Mouse (Mus musculus) forebrain, embryonic 14.5 days (tissue): ENCODE measurements around the gene Pga5. TPM values are rescaled to one million over a fixed set of nuclear protein-coding genes. Genes with fewer than 3 reads are reported as not detected.

Experiments
- ATAC-seq: fragments of 200-750 bp; cut with Nextera tagmentation; 2 replicates; pipeline ENCODE4 v1.8.0; 2017; ENCODE audit warnings: mild to moderate bottlenecking, moderate library complexity
- DNase-seq: peaks from one replicate; pipeline ENCODE4 v3.0.0-alpha.2; 2015; ENCODE audit warnings: low spot score
- H3K27ac ChIP-seq: fragments of 300-500 bp; sonication (generic); 2 replicates; pipeline ENCODE4 v1.5.1; 2014; ENCODE audit warnings: low read depth, mild to moderate bottlenecking, control low read depth, low read length, moderate library complexity
- H3K27me3 ChIP-seq: fragments of 300-500 bp; sonication (generic); replicated peaks from 2 replicates; pipeline ENCODE4 v1.6.1; 2014; ENCODE audit warnings: low read length, control low read depth, mixed read lengths; ENCODE audit not compliant: control insufficient read depth, insufficient read depth
- H3K36me3 ChIP-seq: fragments of 300-500 bp; sonication (generic); 2 replicates; pipeline ENCODE4 v1.6.1; 2014; ENCODE audit warnings: low read length, control low read depth; ENCODE audit not compliant: control insufficient read depth, insufficient read depth
- H3K4me1 ChIP-seq: fragments of 300-500 bp; sonication (generic); 2 replicates; pipeline ENCODE4 v1.6.1; 2014; ENCODE audit warnings: antibody characterized with exemption, low read length, control low read depth; ENCODE audit not compliant: control insufficient read depth, insufficient read depth
- H3K4me2 ChIP-seq: fragments of 300-500 bp; sonication (generic); 2 replicates; pipeline ENCODE4 v1.6.1; 2014; ENCODE audit warnings: mild to moderate bottlenecking, control low read depth, low read length
- H3K4me3 ChIP-seq: fragments of 300-500 bp; sonication (generic); 2 replicates; pipeline ENCODE4 v1.5.1; 2014; ENCODE audit warnings: low read depth, low read length, control low read depth
- H3K9ac ChIP-seq: fragments of 300-500 bp; sonication (generic); 2 replicates; pipeline ENCODE4 v1.6.1; 2014; ENCODE audit warnings: mild to moderate bottlenecking, low read length, control low read depth, moderate library complexity
- H3K9me3 ChIP-seq: fragments of 300-500 bp; sonication (generic); replicated peaks from 2 replicates; pipeline ENCODE4 v1.6.1; 2016; ENCODE audit warnings: low read length, control low read depth, mixed read lengths; ENCODE audit not compliant: control insufficient read depth
- WGBS: fragments of 180-500 bp; shearing (Covaris S2); extraction: QIAGEN DNeasy Blood & Tissue Kit; methylation state at CpG from one replicate; pipeline ENCODE4 v1.1.7; 2014; 5-methylcytosine and 5-hydroxymethylcytosine counted together
- polyA plus RNA-seq: library from polyadenylated mRNA; unstranded; fragments of >200 nt; fragmentation: Nextera tagmentation; extraction: Ambion mirVana; gene quantifications from 2 replicates; pipeline ENCODE4 v1.2.1, GENCODE M21; 2014

Gene Pga5
- polyA plus RNA-seq, 1 experiment from 2014 or later: not detected

DNA sequence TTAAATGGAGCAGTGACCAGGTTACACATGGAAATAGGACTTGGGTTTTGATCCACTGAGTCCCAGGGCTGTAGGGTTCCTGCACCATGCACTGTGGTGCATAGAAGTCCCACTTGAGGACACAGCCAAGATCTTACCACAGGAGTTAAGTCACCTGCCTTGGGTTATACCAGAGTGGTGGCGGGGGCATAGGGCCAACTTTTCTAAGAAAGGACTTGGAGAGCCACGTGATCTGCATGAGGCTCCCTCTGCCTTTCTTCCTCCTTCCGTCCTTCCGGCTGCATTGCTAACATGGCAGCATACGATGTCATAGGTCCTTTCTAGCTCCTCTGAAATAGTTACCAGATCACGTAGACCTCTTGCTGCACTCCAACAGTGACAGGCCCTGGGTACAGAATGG lies 37.6 kb upstream of the Pga5 start:
- no peak overlapping the region for H3K4me3 ChIP-seq
- peaks cover 8% of the 10 kb centered on the region for H3K4me1 ChIP-seq
- peaks cover 37% of the 10 kb centered on the region for H3K36me3 ChIP-seq
- no peak overlapping the region for H3K4me2 ChIP-seq
- no peaks in the 10 kb centered on the region for H3K9me3 ChIP-seq
- no peak for ATAC-seq
- no peaks in the 10 kb centered on the region for H3K27me3 ChIP-seq
- H3K27ac ChIP-seq: no peak overlapping the region
- DNase-seq: no peak
- no peak overlapping the region for H3K9ac ChIP-seq
- WGBS: 87% methylated on average over 6 of the region's 6 CpGs

DNA sequence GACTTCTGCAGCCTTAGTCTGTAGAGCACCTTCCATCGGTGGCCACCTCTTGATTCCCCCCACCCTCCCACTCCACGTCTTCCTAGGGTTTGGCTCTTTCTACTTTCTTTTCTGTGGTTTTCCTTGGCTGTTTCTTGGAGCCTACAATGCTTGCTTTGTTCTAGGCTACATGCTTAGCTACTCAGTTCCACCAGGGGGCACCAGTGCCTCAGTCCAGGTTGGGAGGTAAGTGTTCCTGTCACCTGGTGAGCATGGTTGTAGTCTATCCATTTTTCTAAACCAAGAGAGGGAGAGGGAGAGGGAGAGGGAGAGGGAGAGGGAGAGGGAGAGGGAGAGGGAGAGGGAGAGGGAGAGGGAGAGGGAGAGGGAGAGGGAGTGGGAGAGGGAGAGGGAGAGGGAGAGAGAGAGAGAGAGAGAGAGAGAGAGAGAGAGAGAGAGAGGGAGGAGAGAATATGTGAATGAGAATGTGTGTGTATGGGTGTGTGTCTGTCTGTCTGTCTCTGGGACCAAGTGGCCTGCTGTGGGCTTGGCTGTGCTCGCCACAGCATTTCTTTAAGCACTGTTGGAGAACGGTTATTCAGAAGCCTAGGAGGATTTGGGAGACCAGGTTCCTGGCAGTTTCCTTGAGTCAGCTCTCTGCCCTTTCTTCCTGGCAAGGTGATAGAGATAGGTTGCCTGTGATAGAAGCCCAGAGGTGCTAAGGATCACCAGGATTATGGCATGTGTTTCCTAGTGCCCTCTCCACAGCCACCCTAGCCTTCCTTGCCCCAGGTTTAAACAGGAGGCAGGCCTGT lies 37.0 kb upstream of the Pga5 start:
- no peak overlapping the region for H3K4me2 ChIP-seq

DNA sequence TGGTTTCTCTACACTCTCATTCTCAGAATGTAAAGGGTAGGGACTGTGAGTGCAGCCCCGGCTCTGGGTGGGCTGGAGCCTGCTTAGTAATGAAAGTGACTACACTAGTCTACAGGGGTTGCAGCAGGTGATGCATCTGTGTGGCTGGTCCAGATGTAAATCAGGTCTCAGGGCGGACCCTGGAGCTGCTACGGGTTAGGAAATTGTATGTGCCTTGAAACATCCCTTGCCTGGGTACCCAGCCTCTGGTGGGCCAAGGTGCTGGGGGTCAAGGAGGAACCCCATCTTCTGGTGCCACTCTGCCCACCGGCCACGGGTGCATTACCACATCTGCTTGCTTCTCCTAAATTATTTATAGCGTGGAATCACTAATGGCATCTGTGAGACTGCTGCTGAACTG lies 36.3 kb upstream of the Pga5 start:
- H3K9ac ChIP-seq: no peak overlapping the region
- peaks cover 15% of the 10 kb centered on the region for H3K4me1 ChIP-seq
- 82% methylated on average over 6 of the region's 6 CpGs for WGBS
- no peak overlapping the region for H3K4me3 ChIP-seq
- no peak overlapping the region for H3K4me2 ChIP-seq
- H3K27me3 ChIP-seq: no peaks in the 10 kb centered on the region
- no peaks in the 10 kb centered on the region for H3K9me3 ChIP-seq
- peaks cover 39% of the 10 kb centered on the region for H3K36me3 ChIP-seq
- H3K27ac ChIP-seq: peak overlapping the region; percentile 45; the same call in 1 of the 2 replicates
- no peak for DNase-seq
- no peak for ATAC-seq

More for the DNA sequence above, 37.0 kb upstream of the Pga5 start:
- no peaks in the 10 kb centered on the region for H3K27me3 ChIP-seq
- no peak overlapping the region for H3K4me3 ChIP-seq
- H3K36me3 ChIP-seq: peaks cover 39% of the 10 kb centered on the region
- DNase-seq (peak; percentile 86), ATAC-seq (peak; percentile 58)
- no peak overlapping the region for H3K9ac ChIP-seq
- peak overlapping the region; percentile 45; the same call in 1 of the 2 replicates for H3K27ac ChIP-seq
- peaks cover 13% of the 10 kb centered on the region for H3K4me1 ChIP-seq
- H3K9me3 ChIP-seq: no peaks in the 10 kb centered on the region
- 28% methylated on average over 4 of the region's 4 CpGs for WGBS

DNA sequence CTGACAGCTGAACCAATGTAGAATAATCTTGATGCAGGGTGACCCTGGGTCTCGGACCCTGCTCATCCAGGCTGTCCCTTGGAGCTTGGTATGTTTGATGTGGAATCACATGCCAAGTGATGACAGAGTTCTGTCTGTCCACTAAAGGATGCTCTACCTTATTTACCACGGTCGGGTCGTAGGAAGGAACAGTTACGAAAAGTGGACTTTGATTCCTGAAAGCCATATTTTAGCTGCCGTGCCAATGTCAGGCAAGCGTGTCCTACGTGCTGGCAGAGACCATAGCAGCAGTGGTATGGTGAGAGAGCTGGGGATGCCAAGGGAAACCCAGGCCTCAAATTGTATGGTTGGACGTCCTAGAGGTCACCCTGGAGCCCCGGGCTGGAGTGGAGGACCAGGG lies 35.7 kb upstream of the Pga5 start:
- Histone ChIP-seq H3K4me3 (no peak overlapping the region), H3K9ac (no peak overlapping the region), H3K4me2 (no peak overlapping the region), H3K4me1 (peaks cover 17% of the 10 kb centered on the region), H3K27me3 (no peaks in the 10 kb centered on the region), H3K36me3 (peaks cover 41% of the 10 kb centered on the region), H3K27ac (no peak overlapping the region), H3K9me3 (no peaks in the 10 kb centered on the region)
- DNase-seq (no peak), ATAC-seq (no peak)
- WGBS: 94% methylated on average over 10 of the region's 10 CpGs

DNA sequence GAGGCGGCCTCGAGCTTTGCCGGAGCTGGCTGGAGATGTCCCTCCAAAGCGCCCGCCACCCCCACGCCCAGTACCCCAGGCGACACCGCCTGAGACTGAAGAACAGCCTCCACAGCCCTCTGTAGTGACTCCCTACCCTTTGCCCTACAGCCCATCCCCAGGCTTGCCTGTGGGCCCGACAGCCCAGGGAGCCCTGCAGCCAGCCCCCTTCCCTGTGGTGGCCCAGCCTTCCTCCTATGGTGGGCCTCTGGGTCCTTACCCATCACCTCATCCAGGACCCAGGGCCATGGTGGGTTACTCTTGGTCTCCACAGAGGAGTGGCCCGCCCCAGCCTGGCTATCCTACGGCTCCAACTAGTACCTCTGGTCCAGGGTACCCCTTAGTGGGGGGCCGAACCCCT lies 34.8 kb upstream of the Pga5 start:
- 95% methylated on average over 12 of the region's 12 CpGs for WGBS
- Histone ChIP-seq H3K4me1 (peaks cover 17% of the 10 kb centered on the region), H3K27me3 (no peaks in the 10 kb centered on the region), H3K9me3 (no peaks in the 10 kb centered on the region), H3K27ac (no peak overlapping the region), H3K4me2 (no peak overlapping the region), H3K36me3 (peaks cover 49% of the 10 kb centered on the region), H3K9ac (no peak overlapping the region), H3K4me3 (no peak overlapping the region)
- no peak for ATAC-seq
- DNase-seq: no peak

DNA sequence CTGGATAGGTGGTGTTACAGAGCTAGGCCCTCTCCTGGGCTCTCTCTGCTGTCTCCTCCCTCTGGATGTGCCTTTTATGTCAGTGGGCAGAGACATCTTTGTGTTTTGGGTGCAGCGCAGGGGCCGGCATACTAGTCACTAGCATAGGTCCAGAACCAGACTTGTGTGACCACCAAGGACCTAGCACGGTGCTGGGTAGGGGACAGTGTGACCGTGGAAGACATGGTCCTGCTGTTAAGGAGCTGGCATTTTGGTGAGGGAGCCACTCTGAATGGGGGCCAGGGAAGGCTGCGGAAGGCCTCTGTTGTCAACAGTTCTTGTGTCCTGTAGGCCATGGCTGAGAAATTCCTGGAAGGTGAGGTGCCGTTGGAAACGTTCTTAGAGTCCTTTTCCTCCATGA lies 34.3 kb upstream of the Pga5 start:
- Histone ChIP-seq H3K36me3 (peaks cover 54% of the 10 kb centered on the region), H3K4me2 (no peak overlapping the region), H3K4me1 (peaks cover 17% of the 10 kb centered on the region), H3K27me3 (no peaks in the 10 kb centered on the region), H3K27ac (no peak overlapping the region), H3K4me3 (no peak overlapping the region), H3K9me3 (no peaks in the 10 kb centered on the region), H3K9ac (no peak overlapping the region)
- no peak for DNase-seq
- ATAC-seq: no peak
- 97% methylated on average over 7 of the region's 7 CpGs for WGBS

DNA sequence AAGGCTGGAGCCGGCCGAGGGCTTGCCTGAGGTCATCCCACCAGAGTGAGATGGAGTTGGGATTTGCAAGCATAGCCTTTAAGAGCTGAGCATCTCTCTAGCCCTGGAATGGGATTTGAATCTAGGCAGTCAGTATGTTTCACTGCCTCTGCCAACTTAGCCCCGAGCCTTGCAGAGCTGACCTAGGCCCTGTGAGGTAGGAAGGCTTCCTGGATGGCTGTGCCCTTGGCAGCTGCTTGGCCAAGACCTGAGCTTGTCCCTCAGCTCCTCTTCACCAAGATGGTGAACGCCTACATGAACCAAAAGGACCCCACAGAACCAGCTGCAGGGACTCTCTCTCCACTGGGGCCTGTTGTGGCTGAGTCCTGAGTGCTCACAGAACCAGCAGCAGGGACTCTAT lies 32.9 kb upstream of the Pga5 start:
- WGBS: 88% methylated on average over 4 of the region's 4 CpGs
- ATAC-seq (no peak), DNase-seq (no peak)
- H3K9me3 ChIP-seq: no peaks in the 10 kb centered on the region
- no peak overlapping the region for H3K4me2 ChIP-seq
- H3K4me1 ChIP-seq: peaks cover 17% of the 10 kb centered on the region
- H3K27ac ChIP-seq: peak overlapping the region; percentile 97
- peaks cover 63% of the 10 kb centered on the region for H3K36me3 ChIP-seq
- H3K9ac ChIP-seq: no peak overlapping the region; the same call in 1 of the 2 replicates
- H3K27me3 ChIP-seq: no peaks in the 10 kb centered on the region
- H3K4me3 ChIP-seq: no peak overlapping the region

DNA sequence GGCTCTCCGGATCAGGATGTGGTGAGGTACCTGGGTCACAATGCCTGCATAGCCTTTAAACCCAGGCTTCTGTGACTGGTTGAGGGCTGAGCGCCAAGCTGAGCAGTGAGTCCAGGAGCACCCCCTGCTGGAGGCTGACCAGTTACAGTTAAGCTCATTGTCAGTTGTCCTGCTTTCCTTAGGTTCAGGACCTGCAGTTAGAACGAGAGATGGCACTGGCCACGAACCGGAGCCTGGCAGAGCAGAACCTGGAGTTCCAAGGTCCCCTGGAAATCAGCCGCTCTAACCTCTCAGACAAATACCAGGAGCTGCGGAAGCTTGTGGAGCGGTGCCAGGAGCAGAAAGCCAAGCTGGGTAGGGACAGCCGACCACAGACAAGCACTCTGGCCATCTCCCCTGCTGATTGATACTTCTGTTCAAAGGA lies 32.2 kb upstream of the Pga5 start:
- 56% methylated on average over 9 of the region's 9 CpGs for WGBS
- no peak overlapping the region for H3K4me3 ChIP-seq
- peak overlapping the region; percentile 97 for H3K27ac ChIP-seq
- DNase-seq: peak; percentile 75
- peaks cover 17% of the 10 kb centered on the region for H3K4me1 ChIP-seq
- no peaks in the 10 kb centered on the region for H3K27me3 ChIP-seq
- peak overlapping the region; percentile 30; the same call in 1 of the 2 replicates for H3K9ac ChIP-seq
- H3K9me3 ChIP-seq: no peaks in the 10 kb centered on the region
- peak; percentile 49 for ATAC-seq
- H3K36me3 ChIP-seq: peaks cover 63% of the 10 kb centered on the region
- H3K4me2 ChIP-seq: peak overlapping the region; percentile 21; the same call in 1 of the 2 replicates

DNA sequence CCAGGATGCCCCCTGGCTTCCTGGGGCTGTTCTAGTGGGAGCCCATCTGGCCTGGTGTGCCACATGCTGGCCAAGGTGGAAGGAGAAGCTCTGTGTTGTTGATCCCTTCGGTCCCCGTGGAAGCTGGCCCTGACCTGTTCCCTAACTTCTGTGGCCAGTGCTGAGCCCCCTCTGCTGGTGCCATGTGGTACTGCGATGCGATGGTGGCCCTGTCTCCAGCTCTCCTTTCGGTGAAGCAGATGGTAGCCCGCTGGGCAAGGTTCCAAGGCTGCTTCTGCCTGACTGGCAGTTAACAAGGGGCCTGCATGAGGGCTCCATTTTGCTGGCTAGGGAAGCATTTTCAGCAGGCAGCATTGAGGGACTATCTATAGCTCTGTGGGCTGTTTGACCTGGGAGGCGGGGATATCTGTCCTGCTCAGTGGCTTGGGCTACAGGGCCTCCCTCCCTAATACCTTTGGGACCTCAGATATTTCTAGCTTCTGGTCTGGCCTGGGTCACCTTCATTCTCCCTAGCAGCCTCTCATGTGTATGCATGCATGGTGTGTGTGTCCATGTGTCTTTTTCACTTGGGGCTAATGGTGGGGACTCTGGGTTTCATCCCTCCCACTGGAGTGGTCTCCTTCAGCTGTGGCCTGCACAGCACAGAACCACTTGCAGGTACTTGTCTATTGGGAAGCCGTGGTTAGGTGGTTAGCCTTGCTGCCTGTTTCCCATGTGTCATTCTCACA lies 31.7 kb upstream of the Pga5 start:
- ATAC-seq (peak; percentile 93), DNase-seq (peak; percentile 99)
- H3K27me3 ChIP-seq: no peaks in the 10 kb centered on the region
- H3K4me2 ChIP-seq: peak overlapping the region; percentile 21; the same call in 1 of the 2 replicates
- H3K9me3 ChIP-seq: no peaks in the 10 kb centered on the region
- peaks cover 17% of the 10 kb centered on the region for H3K4me1 ChIP-seq
- peak overlapping the region; percentile 35; the same call in 1 of the 2 replicates for H3K9ac ChIP-seq
- H3K4me3 ChIP-seq: no peak overlapping the region
- peaks cover 63% of the 10 kb centered on the region for H3K36me3 ChIP-seq
- 13% methylated on average over 8 of the region's 8 CpGs for WGBS
- peak overlapping the region; percentile 97 for H3K27ac ChIP-seq
